Mouse (Mus musculus): ENCODE measurements around the gene 4932438H23Rik.

The 4932438H23Rik gene

GRCm38 (mm10) chr16:91009942-91010529 is 84.9 kb downstream of the 4932438H23Rik start:
- DNase-seq (ENCODE audit: low spot score), result peak; percentile 19

GRCm38 (mm10) chr16:91004915-91005538 is 89.9 kb downstream of the 4932438H23Rik start:
- no peak for DNase-seq (ENCODE audit: low spot score)

All from MN1 (cell line).